Mouse (Mus musculus): ENCODE measurements around the gene Vamp4.

Gene Vamp4

GRCm38 (mm10) chr1:162570260-162570748 lies at the start of gene Vamp4:
Gene Vamp4 (plus strand): TSS chr1:162570515.
- peak; percentile 89 for DNase-seq (ENCODE audit: low spot score)

GRCm38 (mm10) chr1:162529651-162530050 lies 40.7 kb upstream of the Vamp4 start:
- no peak for DNase-seq (ENCODE audit: low spot score)

GRCm38 (mm10) chr1:162530666-162531065 lies 39.6 kb upstream of the Vamp4 start:
- DNase-seq (ENCODE audit: low spot score): no peak

GRCm38 (mm10) chr1:162531584-162531983 lies 38.7 kb upstream of the Vamp4 start:
- DNase-seq (ENCODE audit: low spot score): no peak

GRCm38 (mm10) chr1:162532330-162532729 lies 38.0 kb upstream of the Vamp4 start:
- no peak for DNase-seq (ENCODE audit: low spot score)

GRCm38 (mm10) chr1:162533766-162534560 lies 36.4 kb upstream of the Vamp4 start:
- DNase-seq (ENCODE audit: low spot score): no peak

- DNase-seq (ENCODE audit: low spot score): no peak
Measured at GRCm38 (mm10) chr1:162543231-162543630, 27.1 kb upstream of the Vamp4 start.

- no peak for DNase-seq (ENCODE audit: low spot score)
Measured at GRCm38 (mm10) chr1:162547607-162548006, 22.7 kb upstream of the Vamp4 start.

GRCm38 (mm10) chr1:162548016-162548916 lies 22.0 kb upstream of the Vamp4 start, which contains the start of gene Mettl13:
Gene Mettl13 (minus strand): TSS chr1:162548551.
- peak; percentile 89 for DNase-seq (ENCODE audit: low spot score)

GRCm38 (mm10) chr1:162548917-162549613 lies 21.2 kb upstream of the Vamp4 start:
- DNase-seq (ENCODE audit: low spot score): no peak

- DNase-seq (ENCODE audit: low spot score): no peak
Measured at GRCm38 (mm10) chr1:162549615-162550283, 20.6 kb upstream of the Vamp4 start.

- no peak for DNase-seq (ENCODE audit: low spot score)
Measured at GRCm38 (mm10) chr1:162552956-162553355, 17.4 kb upstream of the Vamp4 start.

- no peak for DNase-seq (ENCODE audit: low spot score)
Measured at GRCm38 (mm10) chr1:162554193-162554592, 16.1 kb upstream of the Vamp4 start.

GRCm38 (mm10) chr1:162563236-162563635 lies 7.1 kb upstream of the Vamp4 start:
- DNase-seq (ENCODE audit: low spot score): no peak

- DNase-seq (ENCODE audit: low spot score): no peak
Measured at GRCm38 (mm10) chr1:162564992-162565391, 5.3 kb upstream of the Vamp4 start.

GRCm38 (mm10) chr1:162567351-162567750 lies 3.0 kb upstream of the Vamp4 start:
- DNase-seq (ENCODE audit: low spot score): no peak

- DNase-seq (ENCODE audit: low spot score): peak; percentile 45
Measured at GRCm38 (mm10) chr1:162570931-162571601, 751 bp downstream of the Vamp4 start.

- no peak for DNase-seq (ENCODE audit: low spot score)
Measured at GRCm38 (mm10) chr1:162575098-162575497, 4.8 kb downstream of the Vamp4 start.

GRCm38 (mm10) chr1:162582884-162583283 lies 12.6 kb downstream of the Vamp4 start:
- no peak for DNase-seq (ENCODE audit: low spot score)

GRCm38 (mm10) chr1:162586282-162586681 lies 16.0 kb downstream of the Vamp4 start:
- no peak for DNase-seq (ENCODE audit: low spot score)

GRCm38 (mm10) chr1:162588606-162589005 lies 18.3 kb downstream of the Vamp4 start:
- DNase-seq (ENCODE audit: low spot score): no peak

Data from layer of hippocampus, adult 11-12 months (tissue).